Mouse (Mus musculus) hematopoietic multipotent progenitor cell, adult 10-12 weeks (in vitro differentiated cells): ENCODE results near the gene Gcg. TPM values are rescaled to one million over a fixed set of nuclear protein-coding genes. Genes with fewer than 3 reads are reported as not detected.

ENCODE experiments used
- polyA plus RNA-seq: library from polyadenylated mRNA; stranded (reverse); fragments of >175 nt; gene quantifications from 2 replicates; pipeline ENCODE4 v1.2.3, GENCODE M21; 2012; ENCODE audit warnings: low replicate concordance

The Gcg gene
- polyA plus RNA-seq, result not detected in 2 replicates

GRCm38 (mm10) chr2:62483550-62483949 is at the start of gene Gcg:
Gene Gcg, minus strand, starts transcription at chr2:62483650.

Other genes starting within 250 kb of the Gcg start
- gene Dpp4, start 71.4 kb downstream of the Gcg start, polyA plus RNA-seq, result 3.4 and 9.3 TPM in 2 replicates
- not detected in 2 replicates for gene Fap, start 90.4 kb upstream of the Gcg start, polyA plus RNA-seq
- 5.8 and 11.0 TPM in 2 replicates for gene Ifih1, start 162.6 kb upstream of the Gcg start, polyA plus RNA-seq
- gene Gca, start 180.6 kb upstream of the Gcg start, polyA plus RNA-seq, result 0.17 and 0.44 TPM in 2 replicates